Mouse (Mus musculus) R1 (cell line): ENCODE results near the gene Prkag2.
"Not testable (repeated sequence)": the region's sequence is repeated elsewhere in the genome, so short reads cannot be mapped to it uniquely, and the experiment has no call there.

ENCODE experiments used
- DNase-seq: peaks from one replicate; pipeline ENCODE4 v3.0.0-alpha.2; 2018; ENCODE audit warnings: low read depth, low spot score

Gene Prkag2

DNA sequence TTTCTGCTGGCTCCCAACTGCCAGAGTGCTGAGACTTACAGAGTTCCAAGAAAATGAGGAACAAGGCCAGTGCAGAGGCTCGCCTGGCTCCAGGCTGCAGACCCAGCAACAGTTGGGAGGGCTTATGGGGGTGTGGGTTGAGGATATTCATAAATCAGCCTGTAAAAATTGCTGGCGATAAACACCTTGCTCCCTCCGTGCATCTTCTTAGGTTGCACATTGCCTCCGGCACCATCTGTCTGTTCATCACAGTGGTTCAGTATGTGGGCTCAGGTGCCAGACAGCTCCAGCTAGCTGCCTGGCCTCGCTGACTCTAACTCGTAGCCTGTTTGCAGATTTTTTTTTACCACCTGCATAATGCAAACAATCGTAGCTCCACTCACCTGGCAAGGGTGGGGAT, 13.4 kb downstream of the Prkag2 start:
- no peak for DNase-seq

DNA sequence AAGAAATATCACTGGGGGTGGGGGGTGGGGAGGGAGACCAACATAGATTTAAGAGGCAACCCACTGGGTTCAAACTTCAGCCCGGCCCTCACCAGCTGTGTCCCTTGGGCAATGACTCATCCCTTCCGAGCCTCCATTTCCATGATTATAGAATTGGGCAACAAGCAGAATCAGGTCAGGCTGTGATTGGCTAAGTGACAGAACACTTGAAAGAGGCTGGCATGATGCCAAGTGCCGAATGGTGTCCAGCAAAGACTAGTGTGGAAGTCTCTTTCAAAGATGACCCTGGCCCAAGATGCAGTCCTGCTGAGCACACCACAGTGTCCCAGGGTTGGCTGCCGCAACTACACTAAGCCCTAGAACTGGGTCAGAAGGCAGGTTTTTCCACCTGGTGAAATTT, 14.2 kb downstream of the Prkag2 start:
- DNase-seq: peak; percentile 13

DNA sequence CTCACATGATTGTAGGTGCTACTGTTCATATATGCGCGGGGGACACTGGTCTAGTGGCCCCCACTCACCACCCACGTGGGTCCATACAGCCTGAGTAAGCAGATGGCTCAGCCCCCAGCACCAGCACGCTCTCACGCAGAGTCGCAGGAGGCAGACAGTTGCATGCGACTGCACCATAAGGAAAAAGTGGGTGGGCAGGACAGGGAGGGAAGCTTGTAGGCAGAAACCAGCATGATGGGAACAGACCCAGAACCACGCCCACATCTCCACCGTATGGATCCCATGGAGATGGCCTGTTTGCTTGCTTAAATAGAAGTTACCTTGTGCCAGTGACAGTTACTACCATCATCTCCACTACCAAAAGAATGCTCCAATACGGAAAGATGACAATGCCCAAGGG, 15.3 kb downstream of the Prkag2 start:
- DNase-seq: no peak

DNA sequence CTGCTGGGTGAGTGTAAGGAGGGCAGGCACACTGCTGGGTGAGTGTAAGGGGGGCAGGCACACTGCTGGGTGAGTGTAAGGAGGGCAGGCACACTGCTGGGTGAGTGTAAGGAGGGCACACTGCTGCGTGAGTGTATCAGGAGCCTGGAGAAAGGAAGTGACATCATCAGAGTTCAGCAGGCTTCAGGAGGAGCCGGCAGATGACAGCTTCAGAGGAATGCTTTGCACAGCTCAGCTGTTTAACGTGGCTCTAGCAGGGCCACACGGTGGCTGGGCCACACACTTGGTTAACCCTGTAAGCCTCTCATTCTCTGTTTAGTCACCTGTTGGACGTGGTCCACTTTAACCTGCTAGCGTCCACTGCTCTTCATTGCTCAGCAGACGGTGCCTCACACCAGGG, 16.6 kb downstream of the Prkag2 start:
- no peak for DNase-seq

DNA sequence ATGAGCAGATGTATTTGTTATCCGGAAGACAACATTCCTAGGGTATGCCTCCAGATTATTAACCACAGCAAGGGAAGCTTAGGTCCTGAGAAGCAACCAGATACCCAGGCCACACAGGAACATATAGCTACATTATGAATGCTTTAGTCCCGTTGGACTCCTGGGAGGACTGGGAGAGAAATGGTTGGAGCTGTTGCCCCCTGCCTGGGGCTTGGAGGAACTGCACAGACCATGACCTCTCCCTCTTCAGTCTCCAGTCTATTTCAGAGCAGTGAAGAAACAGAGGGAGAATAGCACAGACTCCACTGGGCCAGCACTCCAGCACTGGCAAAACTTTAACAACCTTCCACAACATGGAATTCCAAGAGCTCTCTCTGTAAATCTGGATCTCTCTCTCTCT, 17.9 kb downstream of the Prkag2 start:
- DNase-seq: peak; percentile 58

DNA sequence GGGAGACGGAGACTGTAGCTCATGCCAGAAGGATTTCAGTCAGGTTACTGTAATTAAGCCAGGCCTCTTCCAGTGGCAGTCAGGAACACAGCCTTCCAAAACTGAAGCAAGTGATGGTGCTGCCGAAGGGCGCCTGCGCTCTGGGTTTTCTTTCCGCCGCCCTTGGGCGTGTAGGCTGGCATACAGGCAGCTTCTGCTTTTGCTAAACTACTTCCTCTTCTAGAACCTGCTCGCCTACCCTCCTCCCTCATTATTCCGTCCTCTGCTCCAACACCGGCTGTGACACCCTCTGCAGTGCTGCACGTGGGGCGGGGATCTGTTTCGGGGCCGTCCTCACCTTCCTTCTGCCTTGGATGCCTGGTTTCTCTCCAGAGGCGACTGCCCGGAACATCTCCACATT, 18.9 kb downstream of the Prkag2 start:
- no peak for DNase-seq

DNA sequence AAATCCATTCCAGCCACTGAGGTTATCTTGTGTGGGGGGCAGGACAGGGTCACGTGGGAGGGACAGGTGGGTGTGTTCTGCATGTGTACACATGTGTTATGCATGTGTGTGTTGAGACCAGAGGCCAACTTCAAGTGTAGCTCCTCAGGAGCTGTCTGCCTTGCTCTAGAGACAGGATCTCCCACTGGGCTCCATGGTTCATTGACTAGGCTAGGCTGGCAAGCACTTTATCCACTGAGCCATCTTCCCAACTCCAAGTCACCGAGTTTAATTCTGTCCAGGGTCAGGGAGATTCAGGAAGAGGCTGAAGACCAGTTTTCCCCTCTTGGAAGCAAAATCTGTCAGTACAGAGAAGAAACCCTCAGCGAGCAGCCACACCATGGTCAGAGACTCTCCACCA, 19.4 kb downstream of the Prkag2 start:
- no peak for DNase-seq

DNA sequence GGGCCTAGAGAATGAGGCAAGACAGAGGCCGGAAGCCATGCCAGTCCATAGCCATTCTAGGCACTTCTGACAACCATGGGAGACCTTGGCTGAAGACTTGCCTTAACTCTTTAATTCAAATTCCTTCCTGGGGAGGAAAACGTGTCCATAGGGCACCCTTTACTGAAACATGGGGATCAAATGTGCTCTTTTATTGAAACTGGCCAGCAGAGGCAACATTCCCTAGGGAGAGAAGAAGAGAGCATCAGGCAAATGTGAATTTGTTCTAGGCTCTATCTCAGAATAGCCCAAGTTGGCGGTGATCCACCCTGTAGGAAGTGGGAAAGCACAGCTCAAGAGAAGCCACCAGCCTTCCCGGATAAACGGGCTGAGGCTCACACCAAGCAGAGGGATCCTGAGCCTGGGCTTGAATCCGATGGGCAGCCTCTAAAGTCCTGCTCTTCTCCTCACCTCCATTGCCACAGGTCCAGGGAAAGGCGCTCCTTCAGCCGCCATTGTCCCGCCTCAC, 19.9 kb downstream of the Prkag2 start:
- no peak for DNase-seq

DNA sequence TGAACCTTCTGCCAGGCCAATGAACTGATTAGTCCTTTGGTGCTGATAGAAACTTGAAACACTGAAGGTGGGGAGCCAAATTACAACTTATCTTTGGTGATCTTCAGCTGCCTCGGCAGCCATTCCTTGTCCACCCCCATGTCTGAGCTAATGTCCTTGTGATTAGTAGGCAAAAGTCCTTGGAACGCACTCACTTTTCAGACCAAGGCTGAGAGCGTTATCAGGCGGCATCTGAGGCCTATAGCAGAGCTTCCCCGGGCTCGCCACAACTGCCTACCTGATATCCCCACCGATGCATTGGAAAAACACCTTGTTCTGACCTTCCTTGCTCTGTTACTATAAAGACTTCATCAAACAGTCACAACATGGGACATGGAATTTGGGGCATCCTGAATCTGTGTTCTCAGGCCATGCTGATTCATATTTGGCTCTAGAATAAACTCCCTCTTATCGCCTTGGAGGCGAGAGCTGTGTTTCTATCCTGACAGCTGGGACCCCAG, 20.6 kb downstream of the Prkag2 start:
- no peak for DNase-seq

DNA sequence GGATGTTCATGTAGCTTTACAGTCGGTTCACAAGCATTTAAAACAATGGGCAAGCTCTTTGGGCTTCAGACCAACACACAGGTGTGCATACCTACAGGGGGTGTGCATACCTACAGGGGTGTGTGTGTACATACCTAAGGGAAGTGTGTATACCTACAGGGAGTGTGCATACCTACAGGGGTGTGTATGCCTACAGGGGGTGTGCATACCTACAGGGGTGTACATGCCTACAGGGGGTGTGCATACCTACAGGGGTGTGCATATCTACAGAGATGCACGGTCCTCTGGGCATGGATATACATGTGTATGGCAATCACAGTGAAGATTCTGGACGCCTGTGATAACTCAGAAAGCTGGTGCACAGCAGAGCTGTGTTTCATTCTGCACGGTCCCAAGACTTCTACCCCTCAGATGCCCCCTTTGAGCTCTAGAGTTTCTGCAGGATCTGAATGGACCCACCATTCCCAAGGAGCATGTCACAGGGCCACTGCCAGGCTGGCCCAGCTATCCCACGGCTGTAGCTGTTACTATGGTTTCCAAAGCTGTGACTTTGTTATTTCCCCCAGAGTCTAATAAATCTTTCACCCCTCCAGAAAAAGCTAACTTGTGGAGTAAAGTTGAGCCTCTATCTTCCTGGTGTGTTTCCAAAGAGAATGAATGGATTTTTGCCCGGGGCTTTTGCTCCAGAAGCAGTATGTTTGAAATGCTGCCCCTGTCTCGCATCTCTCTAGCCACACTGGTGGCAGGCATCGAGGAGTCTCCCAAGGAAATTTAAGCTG, 22.4 kb downstream of the Prkag2 start:
- no peak for DNase-seq

DNA sequence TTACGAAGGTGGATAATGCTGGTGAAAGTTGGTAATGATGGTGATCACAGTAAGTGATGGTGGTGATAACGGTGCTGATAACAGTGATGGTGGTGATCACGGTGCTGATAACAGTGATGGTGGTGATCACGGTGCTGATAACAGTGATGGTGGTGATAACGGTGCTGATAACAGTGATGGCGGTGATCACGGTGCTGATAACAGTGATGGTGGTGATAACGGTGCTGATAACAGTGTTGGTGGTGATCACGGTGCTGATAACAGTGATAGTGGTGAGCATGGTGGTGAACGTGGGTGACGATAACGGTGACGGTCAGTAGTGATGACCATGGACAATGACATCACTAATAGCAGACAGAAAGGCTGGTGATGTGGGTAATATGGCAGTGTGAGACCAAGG, 23.2 kb downstream of the Prkag2 start:
- DNase-seq: not testable (repeated sequence)

DNA sequence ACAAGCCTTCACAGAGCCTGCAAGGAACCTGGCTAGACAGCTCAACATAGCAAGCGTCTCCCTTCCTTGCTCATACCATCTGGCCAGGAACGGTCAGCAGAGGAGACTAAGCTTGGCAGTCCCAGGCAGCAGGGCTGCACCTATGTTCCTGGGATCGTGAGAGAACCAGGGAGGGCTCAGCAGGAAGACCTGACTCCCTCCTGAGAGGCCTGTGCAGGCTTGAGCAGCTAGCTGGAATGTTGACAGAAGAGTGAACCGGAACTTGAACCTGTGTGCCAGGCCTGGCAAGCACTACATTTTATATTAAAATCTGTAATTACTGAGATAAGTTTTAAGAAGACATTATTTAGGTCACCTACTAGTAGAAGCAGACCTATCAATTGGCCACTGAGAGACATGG, 24.8 kb downstream of the Prkag2 start:
- no peak for DNase-seq

DNA sequence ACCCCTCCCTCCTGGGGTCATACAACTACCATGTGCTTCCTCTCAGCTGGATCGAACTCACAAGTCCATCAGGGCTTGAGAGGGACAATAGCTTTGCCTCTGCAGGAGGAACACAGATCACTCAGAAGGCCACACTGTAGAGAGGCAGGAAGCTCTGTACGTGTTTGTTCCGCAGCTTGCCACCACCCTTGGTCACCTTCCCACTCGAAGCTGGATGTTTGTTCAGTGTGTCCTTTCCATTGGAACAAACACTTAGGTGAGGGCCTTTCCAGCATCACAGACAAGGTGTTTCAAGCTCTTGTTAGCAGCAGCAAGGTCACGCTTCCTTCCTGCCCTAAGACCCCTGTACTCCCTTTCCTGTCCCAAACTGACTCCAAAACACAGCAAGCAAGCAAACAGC, 30.6 kb downstream of the Prkag2 start:
- DNase-seq: no peak

DNA sequence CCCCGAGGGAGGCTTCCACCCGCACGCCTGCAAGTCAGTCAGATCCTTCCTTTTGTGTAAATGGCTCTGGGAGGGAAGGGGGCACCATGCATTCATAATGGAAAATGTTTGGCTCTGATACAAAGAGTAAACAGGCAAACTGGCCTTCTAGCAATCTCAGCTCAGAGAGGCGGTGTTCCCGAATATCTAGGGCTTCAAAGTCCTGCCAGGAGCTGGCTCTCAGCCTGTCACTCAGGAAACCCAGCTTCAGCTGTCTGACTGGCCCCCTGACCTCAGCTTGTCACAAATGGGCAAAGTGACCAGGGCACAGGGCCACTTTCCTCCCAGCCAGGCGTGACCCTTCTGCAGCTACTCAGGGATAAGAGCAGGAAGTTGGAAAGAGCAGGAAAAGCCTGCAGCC, 33.3 kb downstream of the Prkag2 start:
- no peak for DNase-seq

DNA sequence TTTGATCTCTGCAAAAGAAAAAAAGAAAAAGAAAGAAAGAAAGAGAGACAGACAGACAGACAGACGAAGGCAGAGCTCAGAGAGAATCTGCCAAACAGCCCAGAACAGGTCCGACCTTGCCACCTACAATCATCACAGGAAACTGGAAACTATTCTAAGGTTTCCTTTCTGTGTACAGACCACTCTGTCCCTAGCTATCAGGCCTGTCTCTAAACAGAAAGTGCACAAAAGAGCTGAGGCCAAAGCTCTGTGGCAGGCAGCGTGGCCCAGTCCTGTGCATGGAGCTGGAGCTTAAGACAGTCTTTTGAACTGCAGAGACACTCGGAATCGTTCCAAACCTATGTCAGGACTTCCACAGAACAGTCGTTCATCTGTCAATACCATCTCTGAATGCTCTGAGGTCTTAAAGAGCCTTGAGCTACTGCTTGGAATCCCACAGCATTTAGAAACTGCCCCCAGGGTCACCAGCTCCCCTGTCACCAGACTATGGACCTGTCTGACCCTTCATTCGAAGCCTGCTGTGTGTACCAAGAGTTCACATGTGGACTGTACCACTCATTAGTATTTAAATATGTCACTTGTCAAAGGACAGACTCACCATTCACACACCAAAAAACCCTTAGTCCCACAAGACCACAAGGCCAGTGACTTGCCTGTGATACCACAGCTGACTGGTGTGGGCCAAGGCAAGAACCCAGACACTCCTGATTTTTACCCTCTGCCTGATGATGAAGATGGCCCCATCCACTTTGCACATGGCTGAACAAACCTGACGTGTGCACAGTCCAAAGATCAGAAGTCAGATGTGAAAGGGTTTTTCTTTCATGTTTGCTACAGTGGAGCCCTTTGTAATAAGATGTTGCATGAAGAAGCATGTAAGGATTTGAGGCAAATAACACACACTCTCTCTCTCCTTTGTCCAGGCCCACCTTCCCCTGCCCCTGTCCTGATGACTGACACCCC, 35.9 kb downstream of the Prkag2 start:
- no peak for DNase-seq

DNA sequence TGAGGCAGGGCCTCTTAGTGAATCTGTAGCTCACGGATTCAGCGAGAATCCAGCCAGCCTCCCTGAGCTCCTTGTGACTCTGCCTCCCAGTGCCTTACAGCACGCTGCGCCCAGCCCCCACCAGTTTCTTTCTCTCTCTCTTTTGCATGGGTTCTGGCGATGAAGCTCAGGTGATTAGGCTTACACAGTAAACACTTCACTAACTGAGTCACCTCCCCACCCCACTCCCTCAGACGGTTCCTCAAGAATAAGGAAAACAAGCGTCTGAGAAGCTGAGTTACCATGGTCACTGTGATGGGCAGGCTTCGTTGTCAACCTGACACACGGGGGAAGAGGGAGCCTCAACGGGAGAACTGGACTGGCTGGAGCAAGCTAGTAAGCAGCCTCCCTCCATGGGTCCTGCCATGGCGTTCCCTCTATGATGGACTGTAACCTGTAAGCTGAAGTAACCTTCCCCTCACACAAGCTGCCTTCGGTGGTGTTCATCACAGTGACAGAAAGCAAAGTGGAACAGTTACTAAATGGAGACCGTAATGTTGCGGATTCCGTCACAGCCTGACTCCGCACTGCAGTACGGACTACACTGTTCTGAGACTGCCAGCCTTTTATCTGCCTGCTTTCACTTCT, 37.8 kb downstream of the Prkag2 start:
- peak; percentile 11 for DNase-seq

DNA sequence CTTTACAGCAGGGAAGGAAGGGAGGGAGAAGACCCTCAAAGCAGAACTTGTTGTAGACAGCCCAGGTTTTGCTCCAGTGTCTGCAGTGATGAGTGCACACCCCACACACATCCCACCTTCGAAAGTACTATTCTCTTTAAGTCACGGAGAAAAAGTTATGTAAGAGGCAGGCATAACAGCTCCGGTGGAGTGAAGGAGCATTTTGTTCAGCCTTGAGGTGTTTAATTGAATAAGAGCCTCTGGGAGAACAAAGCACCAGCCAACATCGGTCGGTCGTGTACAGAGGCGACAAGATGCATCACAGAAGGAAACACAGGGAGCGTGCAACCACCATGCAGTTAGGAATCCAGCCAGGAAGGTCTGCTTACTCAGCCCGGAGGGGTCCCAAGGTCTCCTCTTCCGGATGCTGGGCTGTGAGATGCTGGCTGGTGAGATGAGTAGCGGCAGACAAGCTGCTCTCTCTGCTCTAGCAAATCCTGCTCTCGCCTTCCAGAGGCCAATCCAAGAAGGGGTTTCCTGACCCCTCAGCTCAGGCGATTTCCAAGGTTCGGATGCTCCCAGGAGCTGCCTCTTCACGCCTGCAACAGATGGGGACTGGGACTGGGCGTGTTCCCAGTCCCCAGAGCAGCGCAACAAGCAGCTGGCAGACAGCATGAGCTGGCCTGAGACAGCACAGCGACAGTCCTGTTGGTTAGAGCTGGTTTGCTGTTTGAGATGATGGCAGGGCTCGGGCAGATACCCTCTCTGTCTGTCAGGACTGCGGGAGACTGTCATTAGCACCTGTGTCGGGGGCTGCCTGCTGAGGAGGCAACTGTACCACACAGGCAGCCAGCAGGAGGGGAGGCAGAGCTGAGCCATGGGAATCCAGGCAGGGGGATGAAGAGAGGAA, 41.3 kb downstream of the Prkag2 start:
- no peak for DNase-seq

DNA sequence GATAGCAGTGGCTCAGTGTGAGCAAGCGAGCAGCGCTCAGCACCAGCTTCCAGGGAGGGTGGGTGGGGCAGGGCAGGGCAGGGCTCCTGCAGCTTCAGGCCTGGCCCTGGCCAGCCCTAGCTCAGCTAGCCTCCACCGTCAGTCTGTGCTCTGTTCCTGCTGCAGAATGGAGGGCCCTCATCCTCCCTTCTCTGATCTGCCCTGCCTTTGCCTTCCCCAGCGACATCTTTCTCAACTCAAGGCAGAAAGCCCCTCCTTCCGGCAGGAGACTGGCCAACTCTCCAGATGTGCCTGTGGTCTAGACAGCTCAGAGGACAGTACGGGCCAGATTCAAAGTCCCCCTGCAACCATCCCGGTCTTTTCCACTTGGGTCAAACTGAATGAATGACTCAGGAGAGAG, 42.0 kb downstream of the Prkag2 start:
- DNase-seq: no peak

DNA sequence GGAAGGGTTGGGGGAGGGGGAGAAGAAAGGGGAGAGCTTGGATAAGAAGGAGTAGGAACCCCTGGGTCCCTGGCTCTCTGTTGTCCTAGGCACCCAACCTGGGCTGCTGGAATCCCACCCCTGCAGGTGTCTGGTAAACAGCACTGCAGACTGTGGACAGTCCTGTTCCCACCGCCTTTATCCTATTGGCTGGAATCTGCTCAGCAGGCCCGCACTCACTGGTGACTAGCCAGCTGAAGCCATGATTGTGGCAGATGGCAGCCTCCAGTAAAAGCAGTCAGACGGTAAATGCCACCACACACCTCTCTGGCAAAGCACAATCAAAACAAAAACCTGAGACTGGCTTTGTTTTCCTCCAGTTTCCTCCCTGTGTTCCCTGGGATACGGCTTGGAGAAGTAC, 45.2 kb downstream of the Prkag2 start:
- DNase-seq: no peak

DNA sequence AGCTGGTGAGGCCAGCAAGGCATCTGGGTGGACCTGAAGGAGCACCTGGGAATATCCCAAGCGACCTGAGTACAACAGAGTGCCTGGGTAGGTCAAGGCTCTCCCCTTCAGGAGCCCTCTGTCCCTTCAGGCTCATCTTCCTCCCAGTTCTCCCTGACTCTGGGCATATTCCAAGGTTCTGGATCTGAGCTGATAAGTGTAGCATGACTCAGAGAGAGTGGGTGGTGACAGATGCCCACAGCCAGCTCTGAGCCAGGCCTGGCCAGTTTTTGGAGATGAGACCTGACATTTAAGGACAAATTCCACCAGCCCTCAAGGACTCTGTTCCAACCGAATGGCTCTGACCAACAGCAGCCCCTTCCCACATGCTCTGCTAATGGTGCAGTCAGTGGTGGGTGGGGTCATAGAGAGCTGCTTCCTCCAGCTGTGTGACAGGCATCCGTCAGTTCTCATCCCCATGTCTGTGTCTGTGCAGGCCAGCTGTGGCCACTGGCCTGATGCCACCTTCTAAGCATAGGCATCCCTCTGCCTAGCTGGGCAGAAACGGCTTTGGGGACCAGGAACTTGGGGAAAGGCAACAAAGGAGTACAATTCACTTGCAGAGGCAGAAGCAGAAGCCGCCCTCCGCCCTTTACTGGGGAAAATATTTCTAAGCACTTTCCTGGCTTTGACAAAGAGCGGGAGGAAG, 46.3 kb downstream of the Prkag2 start:
- no peak for DNase-seq
